Mouse (Mus musculus) kidney, adult 2 months (tissue): ENCODE data around the gene Btrc. TPM values are rescaled to one million over a fixed set of nuclear protein-coding genes. Genes with fewer than 3 reads are reported as not detected.

Experiments used
- DNase-seq: peaks from one replicate; pipeline ENCODE4 v3.0.0; 2021
- H3K27ac ChIP-seq: fragments of 200-500 bp; 2 replicates; pipeline ENCODE4 v1.5.1; 2012; ENCODE audit warnings: low read depth, low read length, control low read depth, inconsistent platforms; ENCODE audit not compliant: insufficient read depth
- H3K27me3 ChIP-seq: fragments of 200-500 bp; replicated peaks from 2 replicates; pipeline ENCODE4 v1.6.1; 2012; ENCODE audit warnings: mild to moderate bottlenecking, moderate library complexity, low read length, inconsistent platforms; ENCODE audit not compliant: control insufficient read depth, insufficient read depth
- H3K36me3 ChIP-seq: fragments of 200-500 bp; 2 replicates; pipeline ENCODE4 v1.6.1; 2012; ENCODE audit warnings: mild to moderate bottlenecking, moderate library complexity, low read length, inconsistent platforms; ENCODE audit not compliant: control insufficient read depth, insufficient read depth
- H3K4me1 ChIP-seq: fragments of 200-500 bp; 2 replicates; pipeline ENCODE4 v1.6.1; 2011; ENCODE audit warnings: low read length; ENCODE audit not compliant: control insufficient read depth, insufficient read depth
- H3K4me3 ChIP-seq: fragments of 200-500 bp; 2 replicates; pipeline ENCODE4 v1.5.1; 2011; ENCODE audit warnings: mild to moderate bottlenecking, low read depth, low read length, control low read depth; ENCODE audit not compliant: insufficient read depth
- CTCF ChIP-seq: fragments of 200-500 bp; conservative IDR thresholded peaks from 2 replicates; pipeline ENCODE4 v1.5.1; 2011; ENCODE audit warnings: low read depth, mild to moderate bottlenecking, control low read depth, low read length, moderate library complexity, mixed read lengths; ENCODE audit not compliant: insufficient read depth, insufficient read length
- POLR2A ChIP-seq: fragments of 200-500 bp; IDR thresholded peaks from one replicate; pipeline ENCODE4 v1.6.1; 2011; ENCODE audit warnings: low read depth, low read length, control low read depth
- WGBS: fragments of 180-500 bp; shearing (Covaris S2); methylation state at CpG from one replicate; pipeline ENCODE4 v1.1.7; 2018; 5-methylcytosine and 5-hydroxymethylcytosine counted together
- polyA plus RNA-seq: library from polyadenylated mRNA; depleted of rRNA; stranded (reverse); fragments of >200 nt; gene quantifications from 2 replicates; pipeline ENCODE4 v1.2.3, GENCODE M21; 2012

The Btrc gene
- polyA plus RNA-seq, 1 experiment: 23.4 TPM

DNA sequence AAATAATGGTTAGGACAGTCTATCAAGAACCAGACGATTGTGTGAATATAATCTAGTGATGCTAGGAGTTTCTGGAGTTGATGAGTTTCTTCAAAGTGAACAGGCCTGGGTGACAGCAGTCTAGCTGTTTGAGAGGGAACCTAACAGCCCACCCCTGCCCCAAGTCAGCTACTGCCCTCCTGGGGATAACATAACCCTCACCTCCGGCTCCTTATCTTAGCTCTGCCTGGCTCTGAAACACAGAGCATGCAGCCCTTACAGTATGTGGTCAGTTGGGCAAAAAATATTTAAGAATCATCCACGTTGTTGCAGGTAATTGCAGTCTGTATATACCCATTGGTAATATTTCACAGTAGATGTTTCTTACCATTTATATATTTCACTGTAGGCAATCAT, 123.5 kb downstream of the Btrc start:
- 91% methylated on average over 3 of the region's 3 CpGs for WGBS
- H3K4me3 ChIP-seq: no peak overlapping the region
- no peaks in the 10 kb centered on the region for H3K27me3 ChIP-seq
- no peak overlapping the region for H3K27ac ChIP-seq
- H3K4me1 ChIP-seq: no peaks in the 10 kb centered on the region
- DNase-seq: no peak
- no peaks in the 10 kb centered on the region for H3K36me3 ChIP-seq
- TF ChIP-seq CTCF (no peak), POLR2A (no peak)

DNA sequence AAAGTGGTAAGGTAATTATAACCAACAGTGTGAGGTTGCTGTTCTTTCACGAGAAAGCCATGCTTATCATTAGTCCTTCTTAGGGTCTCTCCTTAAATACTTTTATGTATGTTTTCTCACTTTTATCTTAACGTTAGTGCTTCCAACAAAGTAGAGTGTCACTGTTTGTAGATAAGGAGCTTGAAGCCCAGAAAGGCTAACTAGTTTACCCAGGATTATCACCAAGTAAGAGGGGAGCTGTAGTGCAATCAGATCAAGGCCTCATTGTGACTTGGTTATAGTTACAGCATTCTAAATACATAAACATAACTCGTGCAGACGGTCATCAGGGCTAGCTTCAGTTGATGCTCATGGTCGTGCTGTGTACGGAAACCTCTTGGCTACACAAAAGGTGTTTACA, 126.4 kb downstream of the Btrc start:
- DNase-seq: no peak
- no peak overlapping the region for H3K4me3 ChIP-seq
- 90% methylated on average over 6 of the region's 6 CpGs for WGBS
- H3K27me3 ChIP-seq: no peaks in the 10 kb centered on the region
- no peak overlapping the region for H3K27ac ChIP-seq
- no peaks in the 10 kb centered on the region for H3K4me1 ChIP-seq
- no peaks in the 10 kb centered on the region for H3K36me3 ChIP-seq
- no peak for TF ChIP-seq CTCF
- no peak for TF ChIP-seq POLR2A

DNA sequence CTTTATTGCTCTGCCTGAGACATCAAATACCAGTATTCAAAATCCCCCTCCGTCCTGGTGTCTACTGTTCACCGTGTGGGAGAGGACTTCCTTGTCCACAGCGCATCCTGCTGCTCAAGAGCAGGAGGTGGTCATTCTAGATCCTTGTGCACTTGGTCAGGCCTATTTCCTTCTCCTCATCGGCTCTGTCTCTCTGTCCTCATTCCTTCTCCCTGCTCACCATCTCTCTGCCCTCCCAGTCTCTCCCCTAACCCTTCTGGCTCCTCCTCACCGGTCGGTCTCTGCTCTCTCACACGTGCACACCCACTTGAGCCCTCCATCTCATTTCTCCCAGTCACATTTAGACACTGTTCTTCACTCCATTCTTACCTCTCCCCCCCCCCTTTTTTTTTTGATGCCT, 127.7 kb downstream of the Btrc start:
- TF ChIP-seq CTCF (no peak), POLR2A (no peak)
- H3K27ac ChIP-seq: no peak overlapping the region
- no peak for DNase-seq
- no peaks in the 10 kb centered on the region for H3K4me1 ChIP-seq
- H3K4me3 ChIP-seq: no peak overlapping the region
- H3K27me3 ChIP-seq: no peaks in the 10 kb centered on the region
- WGBS: 73% methylated on average over 7 of the region's 7 CpGs
- no peaks in the 10 kb centered on the region for H3K36me3 ChIP-seq

DNA sequence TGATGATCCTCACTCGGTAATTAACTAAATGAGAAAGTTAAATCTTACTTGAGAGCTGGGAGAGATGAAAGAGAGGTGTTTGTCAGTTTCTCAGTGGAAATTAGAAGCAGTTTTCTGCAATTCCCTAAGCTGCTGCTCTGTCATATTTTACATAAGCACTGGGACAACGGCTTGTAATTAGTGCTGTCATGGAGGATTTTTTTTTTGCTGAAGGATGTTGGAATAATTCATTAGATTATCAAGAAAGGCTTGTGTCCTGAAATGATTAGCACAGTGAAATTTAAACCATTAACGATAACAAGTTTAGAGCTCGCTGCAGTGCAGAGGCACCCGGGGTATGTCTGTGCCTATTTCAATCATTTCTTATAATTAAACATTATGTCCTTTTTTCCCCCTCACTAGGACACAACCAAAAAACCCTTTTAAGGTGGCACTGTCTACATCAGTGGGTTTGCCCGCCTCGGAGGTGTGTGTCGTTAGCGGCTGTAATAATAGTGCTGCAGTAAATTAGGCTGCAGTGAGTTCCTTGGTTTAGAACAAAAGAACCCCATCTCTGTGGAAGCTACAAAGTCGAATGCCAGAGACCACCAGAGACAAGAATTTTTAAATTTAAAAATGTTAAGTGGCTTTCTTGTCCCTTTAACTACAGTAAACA, 130.7 kb downstream of the Btrc start:
- no peak for TF ChIP-seq CTCF
- TF ChIP-seq POLR2A: no peak
- 69% methylated on average over 10 of the region's 10 CpGs for WGBS
- H3K4me3 ChIP-seq: no peak overlapping the region
- no peaks in the 10 kb centered on the region for H3K4me1 ChIP-seq
- no peaks in the 10 kb centered on the region for H3K36me3 ChIP-seq
- no peak overlapping the region for H3K27ac ChIP-seq
- DNase-seq: no peak
- no peaks in the 10 kb centered on the region for H3K27me3 ChIP-seq

DNA sequence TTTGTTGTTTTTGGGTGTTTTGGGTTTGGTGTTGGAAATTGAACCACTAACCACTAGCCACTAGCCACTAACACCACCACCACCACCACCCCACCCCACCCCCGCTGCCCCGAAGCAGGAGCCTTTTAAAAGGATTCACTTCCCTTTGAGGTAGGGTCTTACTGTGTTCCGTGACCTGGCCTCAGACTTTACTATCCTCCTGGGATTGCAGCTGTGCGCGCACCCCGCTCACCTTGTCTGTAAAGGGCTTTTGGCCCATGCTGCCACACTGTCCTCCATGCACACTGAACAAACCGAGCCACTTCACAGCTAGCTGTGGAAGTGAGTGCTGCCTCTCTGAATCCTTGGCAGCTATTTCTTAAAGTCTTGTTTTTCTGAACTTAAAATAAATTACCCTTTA, 141.9 kb downstream of the Btrc start:
- DNase-seq: no peak

DNA sequence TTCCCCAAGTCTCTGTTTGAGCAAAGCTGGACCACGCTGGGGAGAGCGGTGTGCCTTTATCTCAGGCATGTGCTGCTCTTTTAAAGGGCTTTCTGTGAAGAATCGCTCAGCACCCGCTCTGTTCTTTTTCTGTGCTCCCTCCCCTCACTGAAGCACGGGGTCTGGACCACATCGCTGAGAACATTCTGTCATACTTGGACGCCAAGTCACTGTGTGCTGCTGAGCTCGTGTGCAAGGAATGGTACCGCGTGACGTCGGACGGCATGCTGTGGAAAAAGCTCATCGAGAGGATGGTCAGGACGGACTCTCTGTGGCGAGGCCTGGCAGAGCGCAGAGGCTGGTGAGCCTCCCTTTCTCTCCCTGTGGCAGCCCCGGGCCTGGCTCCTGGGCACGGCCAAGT, 144.0 kb downstream of the Btrc start:
- no peak overlapping the region for H3K27ac ChIP-seq
- TF ChIP-seq POLR2A (no peak), CTCF (no peak)
- no peaks in the 10 kb centered on the region; the same call in 1 of the 2 replicates for H3K36me3 ChIP-seq
- H3K4me1 ChIP-seq: no peaks in the 10 kb centered on the region
- H3K27me3 ChIP-seq: no peaks in the 10 kb centered on the region
- no peak overlapping the region for H3K4me3 ChIP-seq
- DNase-seq: no peak
- 88% methylated on average over 19 of the region's 19 CpGs for WGBS

More for the DNA sequence above, 141.9 kb downstream of the Btrc start:
- H3K27me3 ChIP-seq: no peaks in the 10 kb centered on the region
- WGBS: 92% methylated on average over 7 of the region's 7 CpGs
- H3K27ac ChIP-seq: no peak overlapping the region
- no peaks in the 10 kb centered on the region; the same call in 1 of the 2 replicates for H3K36me3 ChIP-seq
- H3K4me1 ChIP-seq: no peaks in the 10 kb centered on the region
- H3K4me3 ChIP-seq: no peak overlapping the region
- TF ChIP-seq POLR2A (no peak), CTCF (no peak)

DNA sequence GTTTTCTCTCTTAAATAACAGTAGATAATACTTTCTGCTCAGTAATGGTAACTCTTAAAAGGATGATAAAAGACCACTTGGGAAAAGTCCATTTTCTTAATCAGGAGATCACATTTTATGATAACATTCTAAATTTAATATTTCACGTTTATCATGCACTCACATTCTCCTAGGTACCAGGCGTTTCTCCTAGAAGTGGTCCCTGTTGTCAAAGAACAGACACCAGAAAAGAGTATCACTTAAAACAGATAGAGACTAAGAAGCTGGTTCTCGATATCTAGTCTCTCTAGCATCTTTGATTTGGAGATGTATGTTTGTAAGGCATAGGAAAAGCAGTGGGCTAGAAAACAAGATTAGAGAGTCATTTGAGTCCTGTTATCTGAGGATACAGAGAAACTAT, 147.1 kb downstream of the Btrc start:
- Histone ChIP-seq H3K4me3 (no peak overlapping the region), H3K36me3 (no peaks in the 10 kb centered on the region; the same call in 1 of the 2 replicates), H3K27ac (no peak overlapping the region), H3K4me1 (no peaks in the 10 kb centered on the region), H3K27me3 (no peaks in the 10 kb centered on the region)
- TF ChIP-seq CTCF: no peak
- no peak for TF ChIP-seq POLR2A
- whole genome bisulfite sequencing: 83% methylated on average over 3 of the region's 3 CpGs
- DNase-seq: no peak
